Mouse (Mus musculus) stomach, embryonic 16.5 days (tissue): ENCODE measurements at regions not wholly inside any gene's neighbourhood (a gene's known extent, or its start where the extent isn't known, plus 50 kb on each side); places are given as distances from the start of the nearest gene placed in this dataset.

Source experiments
- ATAC-seq: fragments of 200-750 bp; cut with Nextera tagmentation; 2 replicates; pipeline ENCODE4 v1.8.0; 2017; ENCODE audit warnings: moderate number of reproducible peaks, moderate TSS enrichment; ENCODE audit not compliant: insufficient read depth, low FRiP score
- H3K27ac ChIP-seq: fragments of 300-500 bp; sonication (generic); 2 replicates; pipeline ENCODE4 v1.5.1; 2014; ENCODE audit warnings: low read length
- H3K27me3 ChIP-seq: fragments of 300-500 bp; sonication (generic); 2 replicates; pipeline ENCODE4 v1.6.1; 2014; ENCODE audit warnings: low read length, control low read depth, mixed read lengths; ENCODE audit not compliant: control insufficient read depth, insufficient read depth
- H3K36me3 ChIP-seq: fragments of 300-500 bp; sonication (generic); 2 replicates; pipeline ENCODE4 v1.6.1; 2014; ENCODE audit warnings: low read length; ENCODE audit not compliant: control insufficient read depth, insufficient read depth
- H3K4me1 ChIP-seq: fragments of 300-500 bp; sonication (generic); 2 replicates; pipeline ENCODE4 v1.6.1; 2014; ENCODE audit warnings: low read length, control low read depth, mixed read lengths; ENCODE audit not compliant: control insufficient read depth, insufficient read depth
- H3K4me2 ChIP-seq: fragments of 300-500 bp; sonication (generic); 2 replicates; pipeline ENCODE4 v1.6.1; 2014; ENCODE audit warnings: low read depth, low read length, mixed read lengths
- H3K4me3 ChIP-seq: fragments of 300-500 bp; sonication (generic); replicated peaks from 2 replicates; pipeline ENCODE4 v1.5.1; 2014; ENCODE audit warnings: mild to moderate bottlenecking, low read length
- H3K9ac ChIP-seq: fragments of 300-500 bp; sonication (generic); 2 replicates; pipeline ENCODE4 v1.6.1; 2014; ENCODE audit warnings: low read length
- H3K9me3 ChIP-seq: fragments of 300-500 bp; sonication (generic); replicated peaks from 2 replicates; pipeline ENCODE4 v1.6.1; 2016; ENCODE audit warnings: low read length, control low read depth; ENCODE audit not compliant: control insufficient read depth
- WGBS: fragments of 180-500 bp; shearing (Covaris S2); extraction: QIAGEN DNeasy Blood & Tissue Kit; methylation state at CpG from one replicate; pipeline ENCODE4 v1.1.7; 2014; 5-methylcytosine and 5-hydroxymethylcytosine counted together

DNA sequence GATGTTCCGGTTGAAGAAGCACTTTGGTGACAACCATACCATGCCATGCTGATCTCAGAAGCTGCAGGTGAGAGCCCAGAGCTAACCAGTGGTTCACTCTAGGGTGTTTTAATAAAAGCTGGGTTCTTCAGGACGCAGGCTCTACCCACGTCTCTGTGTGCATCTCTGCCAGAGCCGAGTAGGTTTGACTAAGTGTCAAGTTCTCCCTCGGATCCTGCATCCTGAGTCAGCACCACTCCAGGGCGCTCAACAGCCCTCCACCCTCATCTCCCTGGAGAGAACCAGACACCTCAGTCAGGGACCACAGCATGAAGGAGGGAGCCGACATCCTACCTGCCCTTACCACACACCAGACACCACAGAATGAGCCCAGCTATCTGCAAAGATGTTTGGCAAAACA, 134.0 kb upstream of the Hdac4 start:
- H3K4me3 ChIP-seq = no peak overlapping the region
- no peak overlapping the region for H3K27ac ChIP-seq
- WGBS = 81% methylated on average over 7 of the region's 7 CpGs
- ATAC-seq = no peak
- H3K9me3 ChIP-seq = no peaks in the 10 kb centered on the region; the same call in 1 of the 2 replicates
- no peaks in the 10 kb centered on the region for H3K36me3 ChIP-seq
- H3K4me2 ChIP-seq = no peak overlapping the region
- H3K4me1 ChIP-seq = peaks cover 4% of the 10 kb centered on the region; the same call in 1 of the 2 replicates
- no peaks in the 10 kb centered on the region for H3K27me3 ChIP-seq
- H3K9ac ChIP-seq = no peak overlapping the region

GRCm38 (mm10) chr1:92327141-92327540, 131.6 kb upstream of the Hdac4 start:
- no peak for ATAC-seq
- Histone ChIP-seq H3K4me3 (no peak overlapping the region), H3K27ac (no peak overlapping the region), H3K9ac (no peak overlapping the region), H3K27me3 (no peaks in the 10 kb centered on the region), H3K4me1 (peaks cover 2% of the 10 kb centered on the region; the same call in 1 of the 2 replicates), H3K36me3 (no peaks in the 10 kb centered on the region), H3K4me2 (no peak overlapping the region), H3K9me3 (no peaks in the 10 kb centered on the region)
- WGBS = 76% methylated on average over 6 of the region's 6 CpGs

DNA sequence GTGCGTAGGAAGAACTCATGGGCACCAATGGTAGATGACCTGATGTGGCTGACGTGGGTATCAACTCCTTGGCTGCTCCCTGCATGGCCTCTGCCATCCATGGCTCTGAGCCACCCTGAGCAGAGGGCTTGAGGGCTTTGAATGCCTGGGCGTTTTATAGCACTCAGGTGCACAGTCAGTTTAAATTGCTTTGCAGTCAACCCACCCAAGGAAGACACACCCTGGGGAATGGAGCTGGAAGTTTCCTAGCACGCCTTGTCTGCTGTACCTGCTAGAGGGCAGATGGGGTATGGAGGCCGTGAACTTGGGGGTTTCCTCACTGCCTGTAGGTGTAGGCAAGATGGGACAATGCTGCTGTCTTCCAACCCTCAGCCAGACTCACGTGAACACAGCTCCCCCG, 129.8 kb upstream of the Hdac4 start:
- Histone ChIP-seq H3K4me3 (no peak overlapping the region), H3K4me1 (no peaks in the 10 kb centered on the region), H3K9me3 (no peaks in the 10 kb centered on the region), H3K9ac (no peak overlapping the region), H3K27me3 (no peaks in the 10 kb centered on the region), H3K36me3 (no peaks in the 10 kb centered on the region), H3K27ac (no peak overlapping the region), H3K4me2 (no peak overlapping the region)
- no peak for ATAC-seq
- WGBS = 87% methylated on average over 7 of the region's 7 CpGs

DNA sequence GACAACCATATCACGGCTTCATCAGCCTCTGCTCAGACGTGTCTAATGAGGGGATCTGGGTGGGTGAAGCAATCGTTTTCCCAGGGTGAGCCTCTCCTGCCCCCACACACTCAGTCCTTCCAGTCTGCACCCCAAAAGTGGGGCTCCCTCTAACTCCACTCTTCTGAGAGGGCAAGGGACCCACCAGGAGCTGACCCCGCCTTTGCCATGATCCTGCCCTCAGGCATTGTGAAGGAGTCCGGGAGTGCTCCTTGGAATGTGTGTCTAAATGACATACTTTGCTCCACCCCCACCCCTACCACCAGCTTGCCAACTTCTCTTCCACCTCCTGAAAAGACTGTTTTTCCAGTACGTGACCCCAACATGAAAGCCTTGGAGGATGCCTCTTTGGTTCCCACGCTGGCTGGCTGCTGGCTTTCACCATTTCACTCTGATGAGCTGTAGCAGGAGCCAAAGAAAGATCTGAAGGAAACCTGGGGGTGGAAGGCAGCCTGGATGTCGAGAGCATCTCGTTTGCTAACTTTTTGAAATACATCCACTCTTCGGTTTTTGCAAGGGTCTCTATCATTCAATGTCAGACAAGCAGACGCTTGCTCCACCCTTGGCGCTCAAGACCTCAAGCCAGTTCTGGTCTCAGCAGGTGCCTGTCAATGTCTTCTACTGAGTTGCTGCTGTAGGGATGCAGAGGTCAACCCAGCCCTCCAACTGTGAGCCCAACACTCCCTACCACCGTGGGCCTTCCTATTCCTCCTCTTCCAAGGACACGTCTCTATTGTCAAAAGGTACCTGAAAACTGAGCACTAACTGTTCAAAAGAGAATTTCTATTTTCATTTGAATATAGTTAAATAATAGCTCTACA, 128.8 kb upstream of the Hdac4 start:
- WGBS = 61% methylated on average over 14 of the region's 14 CpGs
- ATAC-seq = no peak
- H3K9me3 ChIP-seq = no peaks in the 10 kb centered on the region

GRCm38 (mm10) chr1:92317131-92317530, 121.6 kb upstream of the Hdac4 start:
- 76% methylated on average over 4 of the region's 4 CpGs for WGBS
- Histone ChIP-seq H3K9me3 (no peaks in the 10 kb centered on the region), H3K9ac (no peak overlapping the region), H3K27me3 (no peaks in the 10 kb centered on the region), H3K4me3 (no peak overlapping the region), H3K27ac (no peak overlapping the region), H3K36me3 (no peaks in the 10 kb centered on the region), H3K4me1 (peaks cover 9% of the 10 kb centered on the region), H3K4me2 (no peak overlapping the region)
- no peak; the same call in 1 of the 2 replicates for ATAC-seq

More for the DNA sequence above, 128.8 kb upstream of the Hdac4 start:
- no peaks in the 10 kb centered on the region for H3K4me1 ChIP-seq
- H3K9ac ChIP-seq = no peak overlapping the region
- H3K4me2 ChIP-seq = no peak overlapping the region
- no peaks in the 10 kb centered on the region for H3K36me3 ChIP-seq
- no peak overlapping the region for H3K4me3 ChIP-seq
- H3K27ac ChIP-seq = no peak overlapping the region
- no peaks in the 10 kb centered on the region for H3K27me3 ChIP-seq

- WGBS = 16% methylated on average over 10 of the region's 10 CpGs
- ATAC-seq = peak; percentile 65
Measured at GRCm38 (mm10) chr1:92316191-92316723, 120.8 kb upstream of the Hdac4 start.

GRCm38 (mm10) chr1:92313001-92313597, 117.6 kb upstream of the Hdac4 start:
- no peak overlapping the region for H3K4me3 ChIP-seq
- no peak overlapping the region for H3K4me2 ChIP-seq
- H3K36me3 ChIP-seq = no peaks in the 10 kb centered on the region
- WGBS = 70% methylated on average over 16 of the region's 16 CpGs
- no peaks in the 10 kb centered on the region for H3K27me3 ChIP-seq
- no peaks in the 10 kb centered on the region for H3K9me3 ChIP-seq
- peaks cover 9% of the 10 kb centered on the region for H3K4me1 ChIP-seq
- no peak overlapping the region for H3K27ac ChIP-seq
- H3K9ac ChIP-seq = no peak overlapping the region
- ATAC-seq = no peak

More at GRCm38 (mm10) chr1:92316191-92316723, 120.8 kb upstream of the Hdac4 start:
- H3K4me1 ChIP-seq = peaks cover 9% of the 10 kb centered on the region
- 0 out of 2 replicates have a peak overlapping the region, but pooled peaks have one; percentile 2 for H3K4me3 ChIP-seq
- no peaks in the 10 kb centered on the region for H3K9me3 ChIP-seq
- peak overlapping the region; percentile 28; the same call in 1 of the 2 replicates for H3K9ac ChIP-seq
- no peak overlapping the region for H3K27ac ChIP-seq
- H3K27me3 ChIP-seq = no peaks in the 10 kb centered on the region
- peak overlapping the region; percentile 44 for H3K4me2 ChIP-seq
- H3K36me3 ChIP-seq = no peaks in the 10 kb centered on the region

GRCm38 (mm10) chr1:92309883-92310282, 114.4 kb upstream of the Hdac4 start:
- ATAC-seq = no peak
- no peak overlapping the region for H3K4me3 ChIP-seq
- H3K27ac ChIP-seq = no peak overlapping the region
- no peaks in the 10 kb centered on the region for H3K27me3 ChIP-seq
- H3K9ac ChIP-seq = no peak overlapping the region
- no peaks in the 10 kb centered on the region for H3K36me3 ChIP-seq
- 0 out of 2 replicates have a peak, but pooled peaks cover 4% of the 10 kb centered on the region for H3K9me3 ChIP-seq
- no peak overlapping the region for H3K4me2 ChIP-seq
- 70% methylated on average over 2 of the region's 2 CpGs for WGBS
- H3K4me1 ChIP-seq = no peaks in the 10 kb centered on the region

- H3K36me3 ChIP-seq = no peaks in the 10 kb centered on the region
- ATAC-seq = no peak
- H3K4me1 ChIP-seq = no peaks in the 10 kb centered on the region
- no peak overlapping the region for H3K27ac ChIP-seq
- no peak overlapping the region for H3K4me2 ChIP-seq
- 84% methylated on average over 6 of the region's 6 CpGs for WGBS
- H3K4me3 ChIP-seq = no peak overlapping the region
- H3K9me3 ChIP-seq = 0 out of 2 replicates have a peak, but pooled peaks cover 4% of the 10 kb centered on the region
- H3K27me3 ChIP-seq = no peaks in the 10 kb centered on the region
- no peak overlapping the region for H3K9ac ChIP-seq
Measured at GRCm38 (mm10) chr1:92309381-92309780, 113.9 kb upstream of the Hdac4 start.
